ENCODE assay signal across 7 mouse cellular contexts in the genomic region with DNA sequence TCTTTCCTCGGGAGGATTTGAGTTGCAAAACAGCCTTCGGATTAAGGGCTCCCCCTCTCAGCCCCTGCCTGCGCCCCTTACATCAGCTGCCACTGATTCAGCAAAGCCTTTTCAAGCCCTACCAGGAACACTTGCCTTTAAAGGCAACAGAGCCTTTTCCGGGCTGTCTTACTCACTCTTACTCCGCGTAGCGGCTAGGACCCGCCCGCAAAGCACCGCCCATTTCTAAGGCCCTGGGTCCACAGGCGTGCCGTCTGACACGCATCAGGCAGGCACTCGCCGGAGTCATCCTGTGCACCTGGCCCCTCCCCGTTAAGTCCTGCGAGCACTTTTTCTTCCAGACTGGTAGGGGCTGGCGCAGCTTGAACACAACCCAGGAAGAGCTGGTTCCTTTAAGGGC. TPM values are rescaled to one million over a fixed set of nuclear protein-coding genes. Genes with fewer than 3 reads are reported as not detected.
DNase-seq lines count a peak whose midpoint lies in the region; ATAC-seq and TF ChIP-seq lines count a peak whose summit lies in the region.

No protein-coding gene starts in this region.

- H3K9ac ChIP-seq in limb, embryonic 15.5 days, result 0 out of 2 replicates have a peak overlapping the region, but pooled peaks have one; percentile 23
- peak overlapping the region; percentile 47 for H3K9ac ChIP-seq in midbrain, embryonic 16.5 days (ENCODE audit: low read depth, low read length)

- peaks cover 47% of the 10 kb centered on the region for H3K4me1 ChIP-seq in limb, embryonic 15.5 days
- H3K4me1 ChIP-seq in midbrain, embryonic 16.5 days (ENCODE audit: control insufficient read depth, insufficient read depth, low read length), result peaks cover 15% of the 10 kb centered on the region

- H3K9me3 ChIP-seq in limb, embryonic 15.5 days, result no peaks in the 10 kb centered on the region
- no peaks in the 10 kb centered on the region for H3K9me3 ChIP-seq in midbrain, embryonic 16.5 days (replicated peaks; ENCODE audit: control insufficient read depth, low read length, poor library complexity, severe bottlenecking)

- H3K4me2 ChIP-seq in limb, embryonic 15.5 days, result peak overlapping the region; percentile 51
- H3K4me2 ChIP-seq in midbrain, embryonic 16.5 days (ENCODE audit: low read length), result peak overlapping the region; percentile 72

- WGBS in limb, embryonic 15.5 days, result under 1% methylated on average over 18 of the region's 18 CpGs
- WGBS in midbrain, embryonic 16.5 days, result 1% methylated on average over 18 of the region's 18 CpGs

- no peaks in the 10 kb centered on the region for H3K36me3 ChIP-seq in limb, embryonic 15.5 days
- H3K36me3 ChIP-seq in midbrain, embryonic 16.5 days (ENCODE audit: control insufficient read depth, insufficient read depth, low read length), result no peaks in the 10 kb centered on the region

- H3K4me3 ChIP-seq in gastrocnemius, adult 2 months, result peak overlapping the region; percentile 47
- peak overlapping the region; percentile 34 for H3K4me3 ChIP-seq in limb, embryonic 15.5 days
- peak overlapping the region; percentile 40 for H3K4me3 ChIP-seq in midbrain, embryonic 16.5 days (ENCODE audit: low read depth, low read length)

- H3K27ac ChIP-seq in gastrocnemius, adult 2 months, result peak overlapping the region; percentile 39
- peak overlapping the region; percentile 77 for H3K27ac ChIP-seq in limb, embryonic 15.5 days
- H3K27ac ChIP-seq in midbrain, embryonic 16.5 days (ENCODE audit: low read length), result no peak overlapping the region

- peak; percentile 96 for DNase-seq in R1 (ENCODE audit: low read depth, low spot score)
- DNase-seq in cerebellum, postnatal 25 days, result peak; percentile 44 to 58
- peak; percentile 45 for DNase-seq in gastrocnemius, adult 2 months
- DNase-seq in spleen, postnatal 14 days (ENCODE audit: low spot score in 2 of 2), result peak; percentile 45 to 53

- no peaks in the 10 kb centered on the region for H3K27me3 ChIP-seq in limb, embryonic 15.5 days
- 0 out of 2 replicates have a peak, but pooled peaks cover 3% of the 10 kb centered on the region for H3K27me3 ChIP-seq in midbrain, embryonic 16.5 days (ENCODE audit: control insufficient read depth, insufficient read depth, low read depth, low read length)

- peak; percentile 80 for ATAC-seq in inflammation-experienced regulatory T-cells, adult 6 months
- peak; percentile 57 for ATAC-seq in limb, embryonic 15.5 days (ENCODE audit: insufficient number of reproducible peaks, low FRiP score, low TSS enrichment, low read depth)
- ATAC-seq in midbrain, embryonic 16.5 days, result peak; percentile 26

- no peak for TF ChIP-seq CTCF in gastrocnemius, adult 2 months (IDR thresholded peaks at IDR 0.05)

- intact Hi-C loops in gastrocnemius, adult 2 months (cut with DNase I), result loop anchor here (10.0 kb wide), 1 partner anchor 89 kb away; the partner anchor contains the start of genes Ermap and Svbp

RNA-seq across cellular contexts. Expression of gene Slc2a1, which starts 2.8 kb away (rescaled TPM):
- 1 to 10 TPM; 5.1 to 6.3 TPM for total RNA-seq in gastrocnemius, adult 2 months (2021)
- polyA plus RNA-seq in inflammation-experienced regulatory T-cells, adult 6 months (2017; shearing (Covaris generic)), result 10 to 100 TPM; 29.4 to 37.6 (median 36.4) TPM
- 179 and 208 TPM in 2 replicates for polyA plus RNA-seq in limb, embryonic 15.5 days (2015; fragmentation: Nextera tagmentation; extraction: Ambion mirVana)
- polyA plus RNA-seq in midbrain, embryonic 16.5 days (2015; fragmentation: Nextera tagmentation; extraction: Ambion mirVana), result 90.7 and 91.6 TPM in 2 replicates

Comparison
In these comparisons a context has a peak if more than half of its experiments do, and no peak if none do; other contexts are left out.
1. DNase-seq: peak in every context shown above with its lines; median percentile 96 in R1; 51 in cerebellum, postnatal 25 days; 49 in spleen, postnatal 14 days; 45 in gastrocnemius, adult 2 months.
2. ATAC-seq: peak in every context shown above with its lines; median percentile 80 in inflammation-experienced regulatory T-cells, adult 6 months; 57 in limb, embryonic 15.5 days; 26 in midbrain, embryonic 16.5 days.